Mouse (Mus musculus): Measurements from ENCODE around the gene Ccdc187.

- TF ChIP-seq MAX (IDR thresholded peaks at IDR 0.05), result no peak
- no peak for TF ChIP-seq MYOG (IDR thresholded peaks at IDR 0.05; ENCODE audit: control insufficient read depth, extremely low read depth, insufficient read length)
- TF ChIP-seq CTCF (IDR thresholded peaks at IDR 0.05; ENCODE audit: control insufficient read depth, insufficient read depth, insufficient read length), result no peak
- no peak for TF ChIP-seq MYOD1 (IDR thresholded peaks at IDR 0.05; ENCODE audit: control insufficient read depth, insufficient read length, low read depth)
- TF ChIP-seq USF1 (IDR thresholded peaks at IDR 0.05; ENCODE audit: low read depth), result no peak
- no peak for TF ChIP-seq FOSL1 (IDR thresholded peaks at IDR 0.05; ENCODE audit: insufficient read depth, low read length, poor library complexity, severe bottlenecking)
- TF ChIP-seq CEBPB (IDR thresholded peaks at IDR 0.05; ENCODE audit: low read depth), result no peak
Measured at GRCm38 (mm10) chr2:26205761-26206160, 88.6 kb downstream of the Ccdc187 start.

Data from C2C12 (cell line).